Mouse (Mus musculus) neural tube, embryonic 11.5 days (tissue): ENCODE results near the gene Hist2h2aa2. TPM values are rescaled to one million over a fixed set of nuclear protein-coding genes. Genes with fewer than 3 reads are reported as not detected.
"Not testable (repeated sequence)": the region's sequence is repeated elsewhere in the genome, so short reads cannot be mapped to it uniquely, and the experiment has no call there.

ENCODE experiments used
- ATAC-seq: fragments of 200-750 bp; cut with Nextera tagmentation; 2 replicates; pipeline ENCODE4 v1.8.0; 2017; ENCODE audit warnings: moderate number of reproducible peaks, mild to moderate bottlenecking, moderate TSS enrichment, moderate library complexity; ENCODE audit not compliant: insufficient read depth, low FRiP score, low TSS enrichment
- DNase-seq: peaks from one replicate; pipeline ENCODE4 v3.0.0-alpha.2; 2015; ENCODE audit warnings: low spot score
- H3K27ac ChIP-seq: fragments of 300-500 bp; sonication (generic); 2 replicates; pipeline ENCODE4 v1.5.1; 2014; ENCODE audit warnings: low read depth, mild to moderate bottlenecking, low read length
- H3K27me3 ChIP-seq: fragments of 300-500 bp; sonication (generic); 2 replicates; pipeline ENCODE4 v1.6.1; 2014; ENCODE audit warnings: mild to moderate bottlenecking, low read length, mixed read lengths; ENCODE audit not compliant: control insufficient read depth, insufficient read depth
- H3K36me3 ChIP-seq: fragments of 300-500 bp; sonication (generic); 2 replicates; pipeline ENCODE4 v1.6.1; 2014; ENCODE audit warnings: mild to moderate bottlenecking, low read length, moderate library complexity, mixed read lengths; ENCODE audit not compliant: control insufficient read depth, insufficient read depth
- H3K4me1 ChIP-seq: fragments of 300-500 bp; sonication (generic); 2 replicates; pipeline ENCODE4 v1.6.1; 2014; ENCODE audit warnings: low read length, mixed read lengths; ENCODE audit not compliant: control insufficient read depth, insufficient read depth
- H3K4me2 ChIP-seq: fragments of 300-500 bp; sonication (generic); 2 replicates; pipeline ENCODE4 v1.6.1; 2014; ENCODE audit warnings: low read depth, mild to moderate bottlenecking, moderate library complexity
- H3K4me3 ChIP-seq: fragments of 300-500 bp; sonication (generic); 2 replicates; pipeline ENCODE4 v1.5.1; 2014; ENCODE audit warnings: low read depth, low read length
- H3K9ac ChIP-seq: fragments of 300-500 bp; sonication (generic); 2 replicates; pipeline ENCODE4 v1.6.1; 2014; ENCODE audit warnings: mild to moderate bottlenecking, low read length
- H3K9me3 ChIP-seq: fragments of 300-500 bp; sonication (generic); 2 replicates; pipeline ENCODE4 v1.6.1; 2016; ENCODE audit warnings: low read length; ENCODE audit not compliant: control insufficient read depth
- WGBS: fragments of 180-500 bp; shearing (Covaris S2); extraction: QIAGEN DNeasy Blood & Tissue Kit; methylation state at CpG from one replicate; pipeline ENCODE4 v1.1.7; 2014; 5-methylcytosine and 5-hydroxymethylcytosine counted together
- polyA plus RNA-seq: library from polyadenylated mRNA; unstranded; fragments of >200 nt; fragmentation: Nextera tagmentation; extraction: Ambion mirVana; gene quantifications from 2 replicates; pipeline ENCODE4 v1.2.1, GENCODE M21; 2014

The Hist2h2aa2 gene
- polyA plus RNA-seq, 1 experiment from 2014 or later = 24.5 TPM

GRCm38 (mm10) chr3:96269511-96270474 lies 29.7 kb upstream of the Hist2h2aa2 start, which contains the start of gene Hist2h2bb:
Gene Hist2h2bb (plus strand): TSS chr3:96269752.
- H3K4me1 ChIP-seq = 0 out of 2 replicates have a peak, but pooled peaks cover 9% of the 10 kb centered on the region
- peak within 1 kb of the TSS; percentile 95 for H3K27ac ChIP-seq
- ATAC-seq = peak; percentile 94
- H3K27me3 ChIP-seq = no peaks in the 10 kb centered on the region
- peak within 1 kb of the TSS; percentile 75 for H3K9ac ChIP-seq
- under 1% methylated on average over 45 of the region's 45 CpGs for WGBS
- peak; percentile 92 for DNase-seq
- no peaks in the 10 kb centered on the region for H3K36me3 ChIP-seq
- no peaks in the 10 kb centered on the region for H3K9me3 ChIP-seq
- H3K4me2 ChIP-seq = peak within 1 kb of the TSS; percentile 88
- peak within 1 kb of the TSS; percentile 48 for H3K4me3 ChIP-seq

- WGBS = 0% methylated on average over 9 of the region's 44 CpGs
- H3K9ac ChIP-seq = peak overlapping the region; percentile 75
- not testable (repeated sequence) for H3K9me3 ChIP-seq, H3K36me3 ChIP-seq, H3K27me3 ChIP-seq
- H3K4me2 ChIP-seq = peak overlapping the region; percentile 88
- ATAC-seq = peak; percentile 54
- peak overlapping the region; percentile 95 for H3K27ac ChIP-seq
- peak overlapping the region; percentile 48 for H3K4me3 ChIP-seq
- H3K4me1 ChIP-seq = peaks cover 17% of the 10 kb centered on the region; the same call in 1 of the 2 replicates
- peak; percentile 53 for DNase-seq
Measured at GRCm38 (mm10) chr3:96268776-96269378, 28.8 kb upstream of the Hist2h2aa2 start.

- peak within 1 kb of the TSS; percentile 75 for H3K9ac ChIP-seq
- H3K27me3 ChIP-seq = no peaks in the 10 kb centered on the region
- DNase-seq (peak; percentile 82), ATAC-seq (peak; percentile 54)
- H3K36me3 ChIP-seq = no peaks in the 10 kb centered on the region
- no peaks in the 10 kb centered on the region for H3K9me3 ChIP-seq
- H3K4me3 ChIP-seq = peak within 1 kb of the TSS; percentile 48
- peaks cover 19% of the 10 kb centered on the region; the same call in 1 of the 2 replicates for H3K4me1 ChIP-seq
- 25% methylated on average over 28 of the region's 30 CpGs for whole genome bisulfite sequencing
- peak within 1 kb of the TSS; percentile 88 for H3K4me2 ChIP-seq
- H3K27ac ChIP-seq = peak within 1 kb of the TSS; percentile 95
Measured at GRCm38 (mm10) chr3:96268051-96268775, 28.1 kb upstream of the Hist2h2aa2 start, which contains the start of gene Hist2h3b. Gene Hist2h3b (plus strand): TSS chr3:96268654.

GRCm38 (mm10) chr3:96267541-96267940 lies 27.5 kb upstream of the Hist2h2aa2 start:
- Histone ChIP-seq H3K27me3 (no peaks in the 10 kb centered on the region), H3K36me3 (no peaks in the 10 kb centered on the region), H3K4me2 (no peak overlapping the region), H3K27ac (peak overlapping the region; percentile 88; the same call in 1 of the 2 replicates), H3K9ac (no peak overlapping the region), H3K4me1 (peaks cover 20% of the 10 kb centered on the region; the same call in 1 of the 2 replicates), H3K4me3 (no peak overlapping the region), H3K9me3 (no peaks in the 10 kb centered on the region)
- DNase-seq (no peak), ATAC-seq (no peak)
- 90% methylated on average over 4 of the region's 4 CpGs for WGBS

GRCm38 (mm10) chr3:96266132-96266710 lies 26.1 kb upstream of the Hist2h2aa2 start:
- H3K4me3 ChIP-seq = no peak overlapping the region
- no peaks in the 10 kb centered on the region for H3K36me3 ChIP-seq
- no peak overlapping the region for H3K9ac ChIP-seq
- H3K27ac ChIP-seq = no peak overlapping the region
- ATAC-seq = no peak
- 94% methylated on average over 8 of the region's 8 CpGs for WGBS
- H3K4me2 ChIP-seq = no peak overlapping the region
- no peaks in the 10 kb centered on the region for H3K9me3 ChIP-seq
- H3K27me3 ChIP-seq = no peaks in the 10 kb centered on the region
- DNase-seq = no peak
- peaks cover 22% of the 10 kb centered on the region; the same call in 1 of the 2 replicates for H3K4me1 ChIP-seq

- H3K4me2 ChIP-seq = peak overlapping the region; percentile 83
- H3K4me3 ChIP-seq = no peak overlapping the region
- no peak for DNase-seq
- H3K36me3 ChIP-seq = no peaks in the 10 kb centered on the region
- no peaks in the 10 kb centered on the region for H3K9me3 ChIP-seq
- H3K27ac ChIP-seq = peak overlapping the region; percentile 98
- WGBS = 76% methylated on average over 7 of the region's 7 CpGs
- no peak for ATAC-seq
- peaks cover 19% of the 10 kb centered on the region; the same call in 1 of the 2 replicates for H3K4me1 ChIP-seq
- H3K9ac ChIP-seq = peak overlapping the region; percentile 82
- H3K27me3 ChIP-seq = no peaks in the 10 kb centered on the region
Measured at GRCm38 (mm10) chr3:96264404-96264949, 24.4 kb upstream of the Hist2h2aa2 start.

GRCm38 (mm10) chr3:96263558-96264403 lies 23.7 kb upstream of the Hist2h2aa2 start:
- H3K4me1 ChIP-seq = peaks cover 19% of the 10 kb centered on the region; the same call in 1 of the 2 replicates
- H3K36me3 ChIP-seq = no peaks in the 10 kb centered on the region
- no peaks in the 10 kb centered on the region for H3K9me3 ChIP-seq
- 9% methylated on average over 27 of the region's 27 CpGs for WGBS
- peak overlapping the region; percentile 82 for H3K9ac ChIP-seq
- no peak; the same call in 1 of the 2 replicates for ATAC-seq
- peak overlapping the region; percentile 83 for H3K4me2 ChIP-seq
- no peaks in the 10 kb centered on the region for H3K27me3 ChIP-seq
- DNase-seq = peak; percentile 67
- peak overlapping the region; percentile 98 for H3K27ac ChIP-seq
- peak overlapping the region; percentile 57 for H3K4me3 ChIP-seq
